Mouse (Mus musculus) adrenal gland, postnatal 25 days (tissue): ENCODE measurements around the gene Ift80. TPM values are rescaled to one million over a fixed set of nuclear protein-coding genes. Genes with fewer than 3 reads are reported as not detected.
"Not testable (repeated sequence)": the region's sequence is repeated elsewhere in the genome, so short reads cannot be mapped to it uniquely, and the experiment has no call there.

Experiments used
- DNase-seq: peaks from one replicate; pipeline ENCODE4 v3.0.0; 2021; ENCODE audit warnings: mixed read lengths
- microRNA-seq, 2 experiments: library from miRNA; unstranded; fragments of <30 nt; microRNA quantifications; one replicate each; pipeline ENCODE4 v1.2.0; 2021
- total RNA-seq: library from RNA; stranded (reverse); gene quantifications from 2 replicates; pipeline ENCODE4 v1.2.3, GENCODE M21; 2021

Ift80 gene
- total RNA-seq, 1 experiment from 2014 or later = 25.4 TPM

DNA sequence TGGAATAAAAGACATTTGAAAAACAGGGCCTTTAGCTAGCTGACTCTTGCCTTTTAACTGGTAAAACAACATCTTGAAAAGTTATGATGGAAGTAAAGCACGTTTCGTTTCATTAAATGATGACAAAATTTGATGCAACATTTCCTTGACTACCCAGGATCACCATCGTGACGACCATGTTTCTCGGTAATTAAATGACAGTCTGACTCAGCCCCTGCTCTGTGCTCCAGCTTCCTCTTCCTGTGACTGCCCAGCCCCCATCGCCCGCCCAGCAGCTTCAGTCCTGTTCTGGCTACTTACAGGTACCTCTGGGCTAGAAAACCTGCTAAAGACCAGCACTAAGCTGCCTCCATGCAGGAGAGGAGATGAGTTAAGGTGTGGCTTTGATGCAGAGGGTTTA lies 70.1 kb downstream of the Ift80 start:
- DNase-seq = no peak

GRCm38 (mm10) chr3:68928619-68929018 lies 75.8 kb downstream of the Ift80 start:
- no peak for DNase-seq

DNA sequence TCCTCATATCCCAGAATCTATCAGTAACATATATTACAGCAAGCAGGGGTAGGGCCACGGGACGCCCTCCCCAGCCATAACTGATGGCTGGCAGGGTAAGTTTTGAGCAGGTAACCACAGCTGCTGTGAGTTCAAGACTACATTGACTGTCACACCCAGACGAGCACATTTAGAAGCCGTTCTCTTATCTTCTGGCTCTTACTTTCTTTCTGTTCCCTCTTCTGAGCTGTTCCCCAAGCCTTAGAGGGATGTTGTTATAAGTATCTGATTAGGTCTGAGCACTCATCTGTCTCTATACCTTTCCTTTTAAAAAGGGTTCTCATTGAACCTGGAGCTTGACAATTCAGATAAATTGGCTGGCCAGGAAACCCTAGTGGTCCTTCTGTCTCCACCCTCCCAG lies 96.9 kb downstream of the Ift80 start:
- DNase-seq = no peak

- no peak for DNase-seq
Observed at GRCm38 (mm10) chr3:68904902-68905778, 99.2 kb downstream of the Ift80 start.

- not testable (repeated sequence) for DNase-seq
Observed at GRCm38 (mm10) chr3:68902636-68903035, 101.7 kb downstream of the Ift80 start.

DNA sequence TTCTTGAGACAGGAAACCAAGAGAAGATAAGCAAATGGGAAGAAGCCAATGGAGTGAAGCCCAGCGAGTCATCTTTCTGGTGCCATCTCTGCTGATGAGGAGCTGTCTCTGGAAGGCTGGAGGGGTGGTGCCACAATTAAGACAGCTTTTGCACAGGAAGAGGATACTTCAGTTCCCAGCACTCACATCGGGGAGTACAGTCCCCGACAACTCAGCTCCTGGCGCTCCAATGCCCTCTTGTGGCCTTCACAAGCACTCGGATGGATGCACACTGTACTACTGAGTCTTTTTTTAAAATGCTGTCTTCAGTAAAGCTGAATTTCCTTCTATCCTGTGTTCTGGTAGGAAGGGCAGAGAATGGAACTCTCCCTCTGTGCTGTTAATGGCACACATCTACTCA lies 107.2 kb downstream of the Ift80 start:
- no peak for DNase-seq

GRCm38 (mm10) chr3:68895426-68895825 lies 108.9 kb downstream of the Ift80 start:
- DNase-seq = no peak

DNA sequence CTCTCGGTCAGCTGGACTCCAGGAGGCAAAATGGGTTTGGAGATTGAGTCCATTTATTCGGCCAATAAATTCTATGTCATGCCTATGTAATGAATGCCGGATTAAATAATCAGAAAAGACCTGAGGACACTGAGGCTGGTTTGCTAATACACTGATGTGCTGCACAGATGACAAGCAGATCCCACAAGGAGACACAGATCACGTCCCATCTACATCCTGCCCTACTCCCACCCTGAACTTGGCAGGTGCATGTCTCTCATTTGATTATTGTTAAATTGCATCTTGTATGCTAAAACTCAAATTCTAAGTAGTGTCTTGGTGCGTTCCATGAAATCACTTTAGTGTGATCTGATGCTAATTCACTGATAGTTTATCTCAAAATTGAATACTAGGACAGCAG lies 117.5 kb downstream of the Ift80 start:
- no peak for DNase-seq

DNA sequence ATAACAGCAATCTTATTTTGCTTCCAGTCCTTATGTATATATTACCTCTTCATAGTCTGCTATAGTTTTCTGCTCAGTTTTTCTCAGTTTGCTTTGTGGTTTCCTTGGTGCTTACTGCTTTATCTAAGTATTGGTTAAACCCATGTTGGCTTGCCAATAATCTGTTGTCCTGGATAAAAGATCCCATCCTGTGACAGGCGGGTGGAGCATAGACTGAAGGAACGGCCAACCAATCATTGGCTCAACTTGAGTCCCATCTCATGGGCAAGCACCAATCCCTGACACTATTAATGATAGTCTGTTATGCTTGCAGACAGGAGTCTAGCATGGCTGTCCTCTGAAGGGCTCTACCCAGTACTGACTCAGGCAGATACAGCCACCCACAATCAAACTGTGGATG lies 130.3 kb downstream of the Ift80 start:
- no peak for DNase-seq

DNA sequence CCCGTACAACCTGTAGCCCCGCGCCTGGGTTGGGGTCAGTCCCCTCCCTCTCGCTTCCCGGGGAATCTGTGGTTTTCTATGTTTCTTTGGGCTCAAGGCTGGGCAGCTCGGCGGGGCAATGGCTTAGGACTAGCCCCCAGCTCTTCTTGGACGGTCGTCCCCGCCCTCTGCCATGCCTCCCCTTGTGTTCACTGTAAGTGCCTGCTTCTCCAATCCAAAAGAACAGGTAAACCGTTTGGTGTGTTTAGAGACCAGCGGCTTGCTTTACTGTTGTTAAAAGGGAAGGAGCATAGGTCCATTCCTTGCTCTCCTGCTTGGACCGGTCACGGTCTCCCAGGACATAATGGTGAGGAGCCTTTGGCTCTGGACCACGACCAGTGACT lies 133.8 kb downstream of the Ift80 start:
- DNase-seq = no peak

GRCm38 (mm10) chr3:68869691-68870567 lies 134.4 kb downstream of the Ift80 start:
- DNase-seq = peak; percentile 28

DNA sequence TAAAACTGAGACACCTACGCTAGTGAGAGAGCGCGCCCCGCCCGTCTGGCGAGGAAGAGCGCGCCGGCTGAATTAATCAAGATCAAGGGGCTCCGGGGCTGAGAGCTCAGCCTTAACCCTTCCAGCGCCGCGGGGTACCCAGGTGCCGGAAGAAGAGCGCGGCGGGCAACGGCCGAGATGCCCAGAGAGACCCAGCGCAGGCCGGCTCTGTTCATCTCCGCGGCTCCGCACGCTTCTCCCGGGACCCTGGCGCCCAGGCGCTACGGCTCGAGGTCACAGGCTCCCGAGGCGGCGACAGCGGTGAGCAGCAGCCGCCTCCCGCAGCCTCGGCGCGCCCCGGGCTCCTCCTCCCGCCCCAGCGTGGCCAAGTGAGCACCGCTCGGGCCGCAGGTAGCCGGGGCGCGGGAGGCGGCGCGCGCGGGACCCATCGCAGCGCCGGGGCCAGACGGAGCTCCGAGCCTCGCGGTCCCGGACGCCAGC lies 135.1 kb downstream of the Ift80 start, which contains the start of gene 1110032F04Rik:
Gene 1110032F04Rik (plus strand): TSS at position 376 of the 480 bp plus-strand sequence.
- peak; percentile 44 for DNase-seq

- no peak for DNase-seq
Observed at GRCm38 (mm10) chr3:68852414-68852813, 152.0 kb downstream of the Ift80 start.

- no peak for DNase-seq
Observed at GRCm38 (mm10) chr3:68848323-68848722, 156.0 kb downstream of the Ift80 start.

DNA sequence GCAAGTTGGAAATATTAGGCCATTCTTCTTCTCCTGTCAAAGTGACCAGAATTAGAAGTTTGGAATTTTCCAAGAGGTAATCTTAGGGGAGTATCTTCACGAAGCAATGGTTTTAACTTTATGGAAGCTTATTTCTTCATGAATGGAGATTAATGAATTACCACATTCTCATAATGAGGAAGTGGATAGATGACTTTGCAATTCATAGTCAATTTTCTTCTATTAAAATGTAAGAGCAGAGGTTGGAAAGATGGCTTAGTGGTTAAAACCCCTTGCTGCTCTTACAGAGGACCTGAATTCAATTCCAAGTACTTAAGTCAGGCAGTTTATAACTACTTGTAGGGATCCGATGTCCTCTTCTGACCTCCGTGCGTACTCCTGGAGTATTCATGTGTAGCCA lies 160.3 kb downstream of the Ift80 start:
- DNase-seq = no peak

Small RNA genes within 50 kb of the gene (microRNA-seq; reads per million reads assigned to microRNA genes)
- 1,212 to 1,585 reads per million in 2 experiments for gene Mir15b
- gene Mir16-2 = 376 to 609 reads per million in 2 experiments

Other genes with a start within 250 kb of the Ift80 start
- gene 1110032F04Rik, start 135.0 kb downstream of the Ift80 start, total RNA-seq = 0.27 TPM in 1 of 2 replicates, not detected in the other
- gene Smc4, start 168 bp upstream of the Ift80 start, total RNA-seq = 42.7 and 48.5 TPM in 2 replicates
- gene Trim59, start 40.2 kb upstream of the Ift80 start, total RNA-seq = 12.6 and 14.0 TPM in 2 replicates
- 63.0 and 63.5 TPM in 2 replicates for gene Kpna4, start 122.5 kb upstream of the Ift80 start, total RNA-seq
- not detected in 2 replicates for gene Arl14, start 217.8 kb upstream of the Ift80 start, total RNA-seq